Comparison of ENCODE assay signal across 17 mouse cellular contexts in the genomic region with DNA sequence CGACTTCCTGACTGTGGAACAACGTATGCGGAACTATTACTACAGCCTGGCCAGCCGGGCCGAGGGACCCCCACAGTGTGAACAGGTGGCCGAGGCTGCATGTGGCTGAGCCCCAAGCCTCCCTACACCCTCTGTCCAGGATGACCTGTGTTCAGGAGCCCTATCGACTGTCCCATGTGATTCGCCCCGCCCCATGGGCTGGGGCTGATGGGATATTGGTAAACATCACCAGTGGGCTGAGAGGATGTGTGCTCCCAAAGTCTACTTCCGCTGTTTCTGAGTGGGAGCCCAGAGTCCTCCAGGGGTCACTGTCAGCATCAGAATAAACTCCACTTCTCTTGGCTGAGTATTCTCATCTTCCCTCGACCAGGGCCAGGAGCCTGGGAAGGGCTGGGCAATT. TPM values are rescaled to one million over a fixed set of nuclear protein-coding genes. Genes with fewer than 3 reads are reported as not detected.
DNase-seq lines count a peak whose midpoint lies in the region; ATAC-seq and TF ChIP-seq lines count a peak whose summit lies in the region.
"Had no signal": no experiment of that assay in that cellular context is flagged by ENCODE, and none has a peak within 500 bp of the region (broad histone marks: within the 10 kb centered on the region; RNA-seq: fewer than 3 reads in every experiment).

No protein-coding gene starts in this region.

- no peak overlapping the region for H3K27ac ChIP-seq in liver, postnatal 0 days (ENCODE audit: low read depth)
- no peak overlapping the region for H3K27ac ChIP-seq in cerebellum, adult 2 months (ENCODE audit: insufficient read depth, low read length)
- H3K27ac ChIP-seq: embryonic facial prominence, embryonic 15.5 days; forebrain, embryonic 12.5 days; hindbrain, postnatal 0 days; liver, embryonic 14.5 days had no signal

- DNase-seq in heart, postnatal 4 days, result peak; percentile 45
- no peak for DNase-seq in heart, postnatal 25 days (ENCODE audit: low spot score)
- DNase-seq in liver, postnatal 0 days, result no peak
- no peak for DNase-seq in liver
- peak; percentile 46 to 49 for DNase-seq in cerebellum, adult 2 months
- peak; percentile 51 to 68 for DNase-seq in cerebellum, postnatal 25 days
- DNase-seq in spleen, postnatal 10 days (ENCODE audit: low spot score in 2 of 2), result no peak
- DNase-seq: adrenal gland, adult 8-10 months; lung, postnatal 36 days; midbrain, embryonic 14.5 days; right cerebral cortex, postnatal 14 days; thymus, adult 18-20 months had no signal

- no peak for TF ChIP-seq POLR2A in cerebellum, adult 2 months (IDR thresholded peaks at IDR 0.05; ENCODE audit: borderline replicate concordance, insufficient read depth, low read length)

- H3K4me1 ChIP-seq in liver, postnatal 0 days (ENCODE audit: insufficient read depth), result peaks cover 10% of the 10 kb centered on the region
- H3K4me1 ChIP-seq in cerebellum, adult 2 months (ENCODE audit: control insufficient read depth, insufficient read depth, low read length), result 0 out of 2 replicates have a peak, but pooled peaks cover 8% of the 10 kb centered on the region

- TF ChIP-seq EP300 in liver, postnatal 0 days (IDR thresholded peaks at IDR 0.05; ENCODE audit: low read depth), result no peak

- peak; percentile 59 for ATAC-seq in liver, postnatal 0 days
- ATAC-seq: hindbrain, postnatal 0 days had no signal

- H3K9ac ChIP-seq in liver, postnatal 0 days (replicated peaks), result no peak overlapping the region
- H3K9ac ChIP-seq: embryonic facial prominence, embryonic 15.5 days; forebrain, embryonic 12.5 days; liver, embryonic 14.5 days had no signal

- no peaks in the 10 kb centered on the region for H3K36me3 ChIP-seq in liver, postnatal 0 days (replicated peaks; ENCODE audit: insufficient read depth, low read length)
- H3K36me3 ChIP-seq: embryonic facial prominence, embryonic 15.5 days; forebrain, embryonic 12.5 days had no signal

- no peaks in the 10 kb centered on the region for H3K9me3 ChIP-seq in liver, postnatal 0 days (ENCODE audit: low read length)
- H3K9me3 ChIP-seq: embryonic facial prominence, embryonic 15.5 days; forebrain, embryonic 12.5 days had no signal

- 65% methylated on average over 11 of the region's 11 CpGs for WGBS in liver, postnatal 0 days (ENCODE audit: insufficient replicate concordance)
- WGBS in cerebellum, adult 2 months, result 29% methylated on average over 11 of the region's 11 CpGs

- intact Hi-C loops in heart, postnatal 25 days (cut with DNase I), result loop anchor here (10.0 kb wide), 2 partner anchors 352 to 602 kb away; no protein-coding TSS in a partner anchor

- H3K4me3 ChIP-seq in liver, postnatal 0 days (ENCODE audit: low read depth, low read length), result no peak overlapping the region
- no peak overlapping the region for H3K4me3 ChIP-seq in cerebellum, adult 2 months (replicated peaks; ENCODE audit: insufficient read depth, low read depth, low read length)
- H3K4me3 ChIP-seq: embryonic facial prominence, embryonic 15.5 days; forebrain, embryonic 12.5 days had no signal

- H3K4me2 ChIP-seq in liver, postnatal 0 days (ENCODE audit: low read depth, low read length), result no peak overlapping the region
- H3K4me2 ChIP-seq: embryonic facial prominence, embryonic 15.5 days; forebrain, embryonic 12.5 days had no signal

- no peaks in the 10 kb centered on the region for H3K27me3 ChIP-seq in liver, postnatal 0 days (ENCODE audit: insufficient read depth, low read length)
- no peaks in the 10 kb centered on the region for H3K27me3 ChIP-seq in cerebellum, adult 2 months (ENCODE audit: control insufficient read depth, insufficient read depth, low read length)
- H3K27me3 ChIP-seq: embryonic facial prominence, embryonic 15.5 days; forebrain, embryonic 12.5 days had no signal

- no peak for TF ChIP-seq CTCF in liver, postnatal 0 days (IDR thresholded peaks at IDR 0.05; ENCODE audit: low read depth)
- no peak for TF ChIP-seq CTCF in cerebellum, adult 2 months (IDR thresholded peaks at IDR 0.05; ENCODE audit: borderline replicate concordance, insufficient read depth, low read depth, low read length)

RNA-seq across cellular contexts. Expression of a gene that starts 20.9 kb away (rescaled TPM):
- under 1 TPM; 0.20 to 0.24 TPM for total RNA-seq in heart, postnatal 4 days (2021)
- under 1 TPM; 0.18 to 0.53 TPM for total RNA-seq in heart, postnatal 25 days (2021)
- 0.31 and 0.67 TPM in 2 replicates for polyA plus RNA-seq in liver, postnatal 0 days (2015; fragmentation: Nextera tagmentation; extraction: Ambion mirVana)
- 1.5 and 1.8 TPM in 2 replicates for polyA plus RNA-seq in cerebellum, adult 2 months (2012; rRNA removed)
- total RNA-seq: granulocyte monocyte progenitor cell, adult 5-6 weeks had no signal

Comparison
In these comparisons a context has a peak if more than half of its experiments do, and no peak if none do; other contexts are left out.
1. DNase-seq: peak in heart, postnatal 4 days (single experiment), cerebellum, adult 2 months (2 of 2) and cerebellum, postnatal 25 days (2 of 2); none in heart, postnatal 25 days (single experiment), liver, postnatal 0 days (single experiment), liver (single experiment) and spleen, postnatal 10 days (0 of 2).